Mouse (Mus musculus) left cerebral cortex, postnatal 4 days (tissue): ENCODE measurements around the gene Gsk3b. TPM values are rescaled to one million over a fixed set of nuclear protein-coding genes. Genes with fewer than 3 reads are reported as not detected.

ENCODE experiments used
- DNase-seq: peaks from one replicate; pipeline ENCODE4 v3.0.0-alpha.2; 2022
- intact Hi-C: fragments of 180-260 bp; cut with DNase I; formaldehyde crosslinking; loops from one replicate; pipeline ENCODE4 v1.15.1; 2025
- total RNA-seq, 2 experiments: library from RNA; stranded (reverse); gene quantifications; 2 replicates each; pipeline ENCODE4 v1.2.3; 2021

Gsk3b gene
- total RNA-seq, 2 experiments from 2014 or later: 267 to 269 TPM

GRCm38 (mm10) chr16:38271601-38272000, 182.8 kb downstream of the Gsk3b start:
- no peak for DNase-seq
- intact Hi-C loops: no loop called here

DNA sequence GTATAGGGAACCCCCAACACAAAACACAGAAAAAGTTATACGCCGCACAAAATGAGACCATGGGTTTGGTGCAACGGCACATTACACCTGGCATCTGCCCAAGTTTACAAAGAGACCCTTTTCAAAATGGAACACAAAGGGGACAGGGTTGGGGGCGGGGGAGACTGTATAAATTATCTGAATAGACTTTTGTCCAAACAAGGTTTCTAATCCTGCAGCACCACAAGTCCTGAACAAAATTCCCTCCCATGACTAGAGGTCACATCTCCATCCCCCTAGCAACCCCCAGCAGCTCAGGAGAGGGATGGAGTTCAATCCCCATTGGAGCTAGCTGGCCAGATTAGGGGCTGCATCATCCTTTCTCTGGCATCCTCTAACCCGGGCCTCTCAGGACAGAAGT, 183.7 kb downstream of the Gsk3b start:
- no peak for DNase-seq
- intact Hi-C loops: no loop called here

GRCm38 (mm10) chr16:38274737-38275136, 185.9 kb downstream of the Gsk3b start:
- no peak for DNase-seq
- intact Hi-C loops: no loop called here

- DNase-seq: no peak
- intact Hi-C loops: no loop called here
Observed at GRCm38 (mm10) chr16:38279794-38280193, 191.0 kb downstream of the Gsk3b start.

DNA sequence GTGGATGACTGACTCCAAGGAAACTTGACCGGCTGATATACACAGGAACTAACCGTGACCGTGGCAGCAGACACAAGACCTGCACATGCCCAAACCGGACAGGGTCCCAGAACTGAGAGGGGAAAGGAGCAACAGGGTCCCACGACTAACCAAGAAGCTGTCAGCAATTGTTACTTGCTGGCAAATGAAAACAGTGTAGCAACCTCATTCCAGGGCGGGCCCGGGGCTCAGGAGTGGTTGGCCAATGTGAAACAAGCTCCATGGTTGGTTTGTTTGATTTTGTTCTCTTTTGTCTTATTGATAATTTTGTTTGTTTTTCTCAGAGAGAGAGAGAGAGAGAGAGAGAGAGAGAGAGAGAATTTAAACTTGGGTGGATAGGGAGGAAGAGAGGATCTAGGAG, 192.2 kb downstream of the Gsk3b start:
- no peak for DNase-seq
- intact Hi-C loops: no loop called here

- intact Hi-C loops: no loop called here
- DNase-seq: no peak
Observed at GRCm38 (mm10) chr16:38282559-38283160, 193.9 kb downstream of the Gsk3b start.

DNA sequence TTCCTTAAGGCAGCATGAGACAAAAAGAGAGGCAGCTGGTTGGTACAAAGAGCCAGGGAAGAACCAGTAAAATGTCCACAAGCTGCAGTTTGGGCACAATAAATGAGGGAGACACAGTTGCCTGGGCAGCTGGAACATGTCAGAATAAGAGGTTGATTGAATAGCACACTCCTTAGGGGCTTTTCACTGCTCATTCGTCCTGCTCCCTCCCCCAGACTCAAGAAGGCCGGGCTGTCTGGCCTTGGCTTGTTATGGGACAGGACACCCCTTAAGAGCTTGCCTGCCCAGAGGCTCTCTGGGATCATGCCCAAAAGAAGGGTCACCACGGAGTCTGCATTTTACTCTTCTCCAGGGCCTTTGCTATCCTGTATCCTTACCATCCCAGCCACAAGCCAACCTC, 194.5 kb downstream of the Gsk3b start:
- intact Hi-C loops: no loop called here
- no peak for DNase-seq

- intact Hi-C loops: no loop called here
- DNase-seq: no peak
Observed at GRCm38 (mm10) chr16:38285801-38286200, 197.0 kb downstream of the Gsk3b start.

DNA sequence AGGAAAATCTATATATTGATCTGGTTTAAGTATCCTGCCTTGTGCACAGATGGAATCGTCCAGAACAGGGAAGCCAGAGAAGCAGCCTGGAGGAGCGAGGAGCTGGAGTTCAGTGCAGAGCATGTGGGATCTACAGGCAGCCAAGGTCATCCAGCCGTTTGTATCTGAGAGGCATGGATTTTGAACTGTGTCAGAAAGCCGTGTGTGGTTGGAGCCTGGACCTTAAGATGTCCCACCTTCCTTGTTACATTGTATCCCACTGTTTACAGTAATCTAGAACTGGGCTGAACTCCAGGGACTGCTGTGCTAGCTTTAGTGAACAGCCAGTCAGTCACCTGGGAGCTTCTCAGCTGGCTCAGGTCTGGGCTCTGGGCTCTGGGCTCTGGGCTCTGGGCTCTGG, 197.7 kb downstream of the Gsk3b start:
- no peak for DNase-seq
- intact Hi-C loops: no loop called here

- DNase-seq: no peak
- intact Hi-C loops: no loop called here
Observed at GRCm38 (mm10) chr16:38287357-38287756, 198.6 kb downstream of the Gsk3b start.

DNA sequence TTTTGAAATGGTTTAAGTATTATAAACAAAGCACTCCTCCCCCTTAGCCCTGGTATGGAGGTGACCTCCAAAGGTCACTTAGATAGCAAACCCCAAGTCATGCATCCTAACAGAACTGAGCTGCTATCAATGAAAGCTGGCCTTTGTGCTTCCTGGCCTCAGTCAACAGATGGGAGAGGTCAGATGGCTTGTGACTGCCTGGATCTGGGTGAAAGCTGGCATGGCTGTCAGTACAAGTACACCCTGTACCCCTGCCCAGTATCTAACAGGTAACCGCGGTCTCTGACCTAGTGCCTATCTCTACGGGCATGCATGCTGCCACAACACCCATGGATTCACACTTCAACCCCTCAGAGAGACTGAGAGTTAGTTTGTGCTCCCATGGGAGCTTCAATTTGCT, 199.0 kb downstream of the Gsk3b start:
- intact Hi-C loops: no loop called here
- DNase-seq: no peak

DNA sequence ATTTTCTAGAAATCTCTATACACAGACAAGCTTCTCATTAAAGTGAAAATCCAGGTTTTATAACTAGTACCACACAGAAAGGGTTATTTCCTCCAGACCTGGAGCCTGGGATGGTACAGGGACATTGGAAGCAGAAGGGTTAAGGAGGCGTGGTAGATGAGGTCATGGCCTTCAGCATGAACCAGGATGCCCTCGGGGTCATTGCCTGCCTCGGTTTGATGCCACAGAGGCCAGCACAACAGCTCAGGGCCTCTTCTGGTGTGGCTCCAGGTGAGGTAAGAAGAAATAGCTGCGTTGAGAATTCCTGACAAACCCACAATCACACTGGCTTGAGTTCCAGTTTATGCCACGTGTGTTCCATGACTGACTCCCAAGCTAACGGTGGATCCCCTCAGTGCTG, 200.1 kb downstream of the Gsk3b start:
- intact Hi-C loops: no loop called here
- no peak for DNase-seq

DNA sequence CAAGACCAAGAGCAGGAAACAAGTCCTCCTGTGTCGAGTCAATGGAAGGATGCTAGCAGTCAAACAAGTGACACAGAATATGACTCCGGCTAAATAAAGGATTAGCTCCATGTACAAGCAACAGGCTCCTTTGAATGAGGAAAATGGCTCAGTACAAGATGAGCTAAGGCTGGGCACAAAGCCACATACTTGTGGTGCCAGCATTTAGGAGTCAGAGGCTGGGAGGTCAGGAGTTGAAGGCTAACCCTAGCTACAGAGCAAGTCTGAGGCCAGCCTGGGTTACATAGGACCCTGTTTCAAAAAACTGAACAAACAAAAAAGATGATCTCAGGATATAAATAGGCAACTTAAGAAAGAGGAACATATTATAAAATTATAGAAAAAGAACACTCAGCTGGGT, 201.3 kb downstream of the Gsk3b start:
- intact Hi-C loops: no loop called here
- DNase-seq: no peak

GRCm38 (mm10) chr16:38294685-38295348, 206.0 kb downstream of the Gsk3b start, which contains the start of gene Nr1i2:
TSS of gene Nr1i2 (minus strand) at chr16:38294824.
- intact Hi-C loops: no loop called here
- no peak for DNase-seq

GRCm38 (mm10) chr16:38295349-38295930, 206.6 kb downstream of the Gsk3b start:
- DNase-seq: no peak
- intact Hi-C loops: no loop called here

Other genes with a start within 250 kb of the Gsk3b start
- gene Gm36028, start 227.9 kb upstream of the Gsk3b start, total RNA-seq: not detected
- gene Lrrc58, start 220.6 kb upstream of the Gsk3b start, total RNA-seq: 10 to 100 TPM; 94.4 to 98.1 TPM
- 1 to 10 TPM; 2.2 to 2.6 TPM for gene Gpr156, start 172.5 kb upstream of the Gsk3b start, total RNA-seq
- not detected for gene Nr1i2, start 205.8 kb downstream of the Gsk3b start, total RNA-seq